Mouse (Mus musculus) liver, embryonic 14.5 days (tissue): ENCODE measurements around the gene Ceacam15.
A peak's percentile ranks its signal among the peaks of the same experiment; 100 is the strongest.

Experiments
- CTCF ChIP-seq: IDR thresholded peaks from 2 replicates; pipeline ENCODE4 v1.5.1; 2016; ENCODE audit warnings: antibody characterized with exemption, low read depth, control low read depth
- EP300 ChIP-seq: IDR thresholded peaks from 2 replicates; pipeline ENCODE4 v1.6.1; 2016; ENCODE audit warnings: antibody characterized with exemption, low read depth

GRCm38 (mm10) chr7:16699042-16699441 lies 23.5 kb upstream of the Ceacam15 start:
- TF ChIP-seq CTCF (peak; percentile 70), EP300 (no peak)
